Mouse (Mus musculus): ENCODE data around the gene Clec1b. TPM values are rescaled to one million over a fixed set of nuclear protein-coding genes. Genes with fewer than 3 reads are reported as not detected.

The Clec1b gene
- 2.0 TPM in 1 of 2 replicates, not detected in the other for total RNA-seq (2014; fragmentation: Nextera tagmentation)
- total RNA-seq (2017) = 0.21 TPM in 1 of 2 replicates, not detected in the other

DNA sequence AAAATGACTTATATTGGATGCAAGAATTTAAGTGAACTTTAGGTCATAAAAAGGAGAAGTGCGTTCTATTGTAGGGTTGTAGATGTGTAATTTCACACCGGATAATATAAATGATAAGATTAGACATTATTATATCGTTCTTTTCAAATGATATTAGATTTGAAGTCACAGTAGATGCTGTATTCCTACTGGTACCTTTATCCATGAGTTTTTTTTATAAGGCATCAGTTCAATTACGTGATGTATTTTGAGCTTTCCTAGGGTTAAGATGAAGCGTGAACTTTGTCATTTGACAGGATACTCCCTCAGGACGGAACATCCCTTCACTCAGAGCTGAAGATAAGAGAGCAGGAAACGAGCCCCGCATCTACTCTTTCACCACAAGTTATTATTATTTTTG is at the start of gene Clec1b:
TSS of gene Clec1b (plus strand) at position 301 of the 400 bp plus-strand sequence.
- ATAC-seq (replicated peaks; ENCODE audit: poor library complexity, severe bottlenecking) = no peak

DNA sequence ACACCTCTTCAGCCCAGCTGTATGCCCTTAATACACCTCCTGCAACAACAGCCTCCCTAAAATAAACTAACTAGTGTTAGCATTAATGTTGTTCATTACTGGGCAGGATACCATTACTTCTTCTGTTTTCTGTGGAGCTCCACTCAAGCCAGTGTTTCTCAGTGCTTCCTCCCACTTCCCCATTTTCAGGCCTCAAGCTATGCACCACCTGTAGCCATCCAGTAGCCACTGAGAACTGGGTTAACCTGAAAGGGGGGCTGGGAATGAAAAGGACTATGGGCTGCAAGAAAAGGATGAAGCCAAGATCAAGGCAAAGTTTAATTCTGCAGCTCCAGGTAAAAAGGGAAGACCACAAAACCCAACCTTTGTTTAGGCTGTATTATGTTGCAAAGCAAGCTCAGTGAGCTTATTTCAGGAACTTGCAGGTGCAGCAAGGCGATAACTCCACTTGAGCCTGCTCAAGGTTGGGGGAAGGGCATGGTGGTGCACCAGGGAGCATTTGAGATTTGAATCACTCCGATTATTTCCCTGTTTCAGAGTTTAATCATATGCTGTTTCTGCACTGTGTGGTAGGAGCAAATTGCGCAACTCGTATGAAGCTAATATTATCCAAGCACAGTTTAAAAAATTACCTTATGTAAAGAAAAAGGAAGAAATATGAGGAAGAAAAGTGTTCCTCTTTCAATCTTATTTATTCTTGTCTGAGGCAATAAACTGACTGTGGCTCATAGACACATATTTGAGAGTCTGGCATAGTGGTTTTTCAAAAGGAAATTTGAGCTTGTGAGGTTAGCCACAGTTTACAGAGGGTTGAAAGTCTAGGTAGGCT is 47.4 kb upstream of the Clec1b start:
- ATAC-seq (replicated peaks; ENCODE audit: poor library complexity, severe bottlenecking) = peak; percentile 89

DNA sequence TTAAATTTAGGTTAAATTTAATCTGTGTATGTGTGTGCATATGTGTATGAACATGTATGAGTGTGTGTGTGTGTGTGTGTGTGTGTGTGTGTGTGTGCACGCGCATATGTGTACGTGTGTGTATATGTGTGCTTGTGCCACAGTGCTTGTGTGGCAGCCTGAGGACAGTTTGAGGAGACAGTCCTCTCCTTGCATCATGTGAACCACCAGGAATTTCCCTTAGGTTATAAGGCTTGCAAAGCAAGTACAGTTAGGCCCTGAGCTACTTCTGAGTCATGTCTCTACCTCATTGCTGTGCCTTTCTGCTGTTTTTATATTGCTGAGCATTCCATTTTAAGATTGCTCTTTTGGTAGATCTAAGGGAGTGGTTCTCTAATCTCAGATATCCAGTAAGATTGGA is 46.0 kb upstream of the Clec1b start:
- ATAC-seq (replicated peaks; ENCODE audit: poor library complexity, severe bottlenecking) = peak; percentile 40

DNA sequence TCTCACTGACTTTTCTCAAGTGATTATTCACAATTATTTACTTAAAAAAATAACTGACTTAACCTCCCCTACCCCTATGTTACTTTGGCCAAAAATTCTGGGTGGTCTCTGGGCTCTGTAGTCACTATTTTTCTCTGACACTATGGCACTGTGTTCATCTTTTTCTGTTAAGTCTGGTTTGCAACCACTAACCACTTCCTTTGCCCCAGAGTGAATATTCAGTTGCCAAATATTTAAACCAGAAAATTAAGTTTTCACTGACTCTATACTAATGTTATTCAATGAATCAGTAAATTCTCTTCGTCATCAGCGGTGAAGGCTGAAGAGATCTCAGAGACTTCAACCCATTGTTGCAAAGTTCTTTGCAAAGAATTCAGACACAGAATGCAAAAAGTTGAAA is 41.3 kb upstream of the Clec1b start:
- peak; percentile 62 for ATAC-seq (replicated peaks; ENCODE audit: poor library complexity, severe bottlenecking)

DNA sequence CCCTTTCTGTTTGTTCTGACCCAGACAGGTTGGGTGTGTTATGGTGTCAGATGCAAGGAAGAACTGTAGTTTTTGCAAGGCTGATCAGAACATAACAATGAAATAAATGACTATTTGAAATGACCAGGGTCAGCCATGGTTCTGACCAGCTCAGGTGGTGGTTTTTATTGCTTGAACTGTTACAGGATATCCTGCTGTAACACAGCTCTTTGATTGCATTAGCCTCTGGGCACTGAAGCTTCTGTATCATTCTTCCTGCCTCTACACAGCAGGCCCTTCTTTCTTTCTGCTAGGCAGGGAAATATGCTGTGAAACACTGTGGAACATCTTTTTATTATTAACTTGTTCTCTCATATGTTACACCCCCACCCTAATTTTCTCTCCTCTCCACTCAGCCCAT is 40.7 kb upstream of the Clec1b start:
- ATAC-seq (replicated peaks; ENCODE audit: poor library complexity, severe bottlenecking) = peak; percentile 60

DNA sequence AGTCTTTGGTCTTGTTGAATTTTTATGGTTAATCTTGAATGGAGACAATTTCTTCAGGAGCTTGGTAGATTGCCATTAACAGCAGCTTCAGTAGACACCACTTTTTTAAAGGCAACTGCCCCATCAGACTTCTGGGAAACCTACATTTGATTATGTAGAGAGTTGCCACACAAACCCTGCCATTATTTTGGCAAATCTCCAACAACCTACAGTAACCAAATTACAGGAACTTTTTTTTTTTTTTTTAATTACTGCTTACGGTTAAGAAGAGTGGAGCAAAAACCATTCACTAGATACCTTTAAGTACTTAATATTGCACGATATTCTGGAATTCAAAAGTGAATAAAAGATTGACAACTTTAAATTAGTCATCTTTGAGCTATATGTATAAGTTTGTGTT is 37.6 kb upstream of the Clec1b start:
- no peak for ATAC-seq (replicated peaks; ENCODE audit: poor library complexity, severe bottlenecking)

DNA sequence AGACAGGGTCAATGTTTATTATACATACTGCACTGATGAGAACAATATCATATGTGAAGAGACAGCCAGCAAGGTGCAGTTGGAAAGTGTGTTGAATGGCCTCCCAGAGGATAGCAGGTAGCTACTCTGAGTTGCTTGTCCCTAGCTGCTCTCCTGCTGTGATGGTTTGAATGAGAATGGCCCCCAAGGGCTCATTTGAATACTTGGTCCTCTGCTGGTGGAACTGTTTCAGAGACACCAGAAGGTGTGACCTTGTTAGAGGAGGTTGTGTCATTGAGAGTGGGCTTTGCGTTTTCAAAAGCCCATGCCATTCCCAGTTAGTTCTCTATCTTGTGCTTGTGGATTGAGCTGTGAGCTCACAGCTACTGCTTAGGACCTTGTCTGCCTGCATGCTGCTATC is 33.2 kb upstream of the Clec1b start:
- ATAC-seq (replicated peaks; ENCODE audit: poor library complexity, severe bottlenecking) = no peak

DNA sequence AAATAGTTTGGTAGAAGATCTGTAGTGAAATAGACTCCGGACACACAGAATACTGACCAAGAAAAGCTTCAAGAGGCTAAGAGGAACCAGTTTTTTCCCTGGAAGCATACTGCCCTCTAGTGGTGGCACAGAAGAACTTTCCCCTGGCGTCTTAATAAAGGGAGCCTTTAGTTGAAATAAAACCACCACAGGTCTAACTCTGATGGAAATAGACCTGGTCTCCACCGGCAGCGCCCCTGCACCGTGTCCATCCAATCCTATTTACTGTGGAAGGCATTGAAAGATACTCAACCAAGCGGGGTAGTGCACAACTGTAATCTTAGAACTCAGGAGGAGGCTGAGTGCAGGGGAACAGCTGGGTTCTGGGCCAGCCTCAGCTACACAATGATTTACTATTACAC is 31.1 kb upstream of the Clec1b start:
- ATAC-seq (replicated peaks; ENCODE audit: poor library complexity, severe bottlenecking) = peak; percentile 73

DNA sequence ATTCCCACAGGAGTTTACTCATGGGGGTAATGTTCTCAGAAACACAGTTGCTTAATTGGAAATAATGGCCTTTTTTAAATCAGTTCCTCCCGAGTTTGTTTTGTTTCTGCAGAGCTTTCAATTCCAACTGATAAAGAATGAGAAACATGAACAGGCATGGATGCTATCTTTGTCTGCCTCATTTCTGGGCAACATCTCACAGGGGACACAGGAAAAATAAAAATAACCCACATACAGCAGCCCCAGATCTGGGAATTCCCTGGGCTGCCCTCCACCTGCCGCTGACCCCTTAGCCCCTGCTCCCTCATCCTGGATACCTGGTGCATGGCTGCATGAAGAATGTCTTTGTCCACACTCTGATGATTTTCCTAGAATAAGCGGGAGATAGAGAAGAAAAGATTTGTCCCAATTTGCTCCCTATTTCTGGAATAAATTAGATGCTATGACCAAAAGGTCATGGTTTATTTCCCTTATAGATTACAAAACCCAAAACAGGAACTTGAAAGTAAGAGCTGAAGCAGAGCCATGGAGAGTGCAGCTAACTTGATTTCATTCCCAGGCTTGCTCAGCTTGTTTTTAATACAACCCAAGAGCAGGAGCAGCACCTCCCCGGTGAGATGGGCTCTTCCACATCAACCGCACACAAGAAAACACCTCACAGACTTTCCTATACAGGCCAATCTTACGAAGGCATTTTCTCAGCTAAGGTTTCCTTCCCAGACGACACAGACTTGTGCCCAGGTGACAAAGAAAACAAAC is 27.5 kb upstream of the Clec1b start:
- ATAC-seq (replicated peaks; ENCODE audit: poor library complexity, severe bottlenecking) = peak; percentile 78

DNA sequence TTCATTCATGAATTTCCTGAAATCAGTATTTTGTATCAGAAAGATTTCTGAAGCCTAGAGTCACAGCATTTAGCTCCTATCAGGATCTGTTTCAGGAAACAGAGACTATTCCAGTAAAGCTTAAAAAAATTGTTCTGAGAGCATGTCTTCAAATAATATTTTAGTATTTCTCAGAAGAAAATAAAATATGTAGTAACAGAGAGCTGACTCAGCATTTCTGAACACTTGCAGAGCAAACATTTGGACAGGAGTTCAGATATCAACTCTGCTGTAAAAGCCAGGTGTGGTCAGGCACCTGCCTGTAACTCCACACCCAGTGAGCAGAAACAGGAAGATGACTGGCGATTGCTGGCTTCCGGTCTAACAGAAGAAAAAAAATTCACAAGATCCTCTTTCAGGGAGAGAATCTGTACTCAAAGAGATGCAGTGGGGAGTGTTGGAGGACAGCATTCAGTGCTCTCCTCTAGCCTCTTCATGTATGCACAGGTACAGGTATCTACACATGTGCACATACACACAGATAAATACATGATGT is 22.1 kb upstream of the Clec1b start:
- ATAC-seq (replicated peaks; ENCODE audit: poor library complexity, severe bottlenecking) = peak; percentile 97

DNA sequence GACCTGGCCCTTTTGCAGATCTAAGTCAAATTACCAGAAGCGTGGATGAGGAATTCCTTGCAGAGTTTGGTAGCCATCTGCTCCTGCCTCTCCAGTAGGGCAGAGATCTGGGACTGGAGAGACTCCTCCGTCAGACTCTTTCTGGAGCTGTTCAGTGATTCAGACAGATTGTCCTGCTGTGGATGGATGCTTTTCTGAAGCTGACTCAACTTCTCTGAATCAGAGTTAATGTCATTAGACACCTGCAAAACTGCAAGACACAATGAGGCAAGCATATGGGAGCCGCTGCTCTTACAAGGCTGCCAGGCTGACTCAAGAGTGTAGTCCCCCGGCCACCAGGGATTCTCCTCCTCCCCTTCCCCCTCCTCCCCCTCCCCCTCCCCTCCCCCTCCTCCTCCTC is 16.6 kb upstream of the Clec1b start:
- no peak for ATAC-seq (replicated peaks; ENCODE audit: poor library complexity, severe bottlenecking)

DNA sequence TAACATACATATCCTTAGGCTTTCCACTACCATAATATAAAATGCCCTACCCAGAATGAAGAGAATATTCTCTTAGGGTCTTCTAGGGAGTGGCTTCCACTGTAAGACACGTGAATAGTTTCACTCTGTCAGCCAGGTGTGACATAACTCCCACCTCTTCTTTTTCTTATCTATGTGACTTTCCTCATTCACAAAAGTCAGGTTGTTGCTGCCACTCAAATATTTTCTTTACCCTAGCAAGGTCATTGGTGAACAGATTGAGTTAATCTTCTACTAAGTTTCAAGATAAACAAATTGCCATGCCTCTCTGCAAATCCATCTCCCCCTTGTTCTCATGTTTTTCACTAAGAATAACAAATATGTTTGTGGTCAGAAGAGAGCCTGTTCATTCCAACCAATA is 15.4 kb upstream of the Clec1b start:
- ATAC-seq (replicated peaks; ENCODE audit: poor library complexity, severe bottlenecking) = no peak

DNA sequence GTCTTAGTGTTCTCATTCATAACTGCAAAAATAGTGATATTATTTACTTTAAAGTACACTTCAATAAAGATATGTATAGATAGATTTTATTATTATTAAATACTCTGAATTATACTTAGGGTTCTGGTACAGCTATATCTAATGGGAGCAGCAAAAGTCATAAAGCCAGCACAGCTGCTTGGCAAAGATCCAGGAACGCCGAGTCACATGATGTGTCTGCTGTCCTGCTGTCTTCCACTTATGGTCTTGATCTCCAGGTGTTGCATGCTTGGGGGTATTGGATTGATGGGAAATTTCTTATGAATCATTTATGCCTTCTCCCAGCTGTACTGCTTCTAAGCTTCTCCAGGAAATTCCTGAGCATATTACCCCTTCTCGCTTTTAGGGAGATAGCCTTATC is 13.6 kb upstream of the Clec1b start:
- ATAC-seq (replicated peaks; ENCODE audit: poor library complexity, severe bottlenecking) = no peak

DNA sequence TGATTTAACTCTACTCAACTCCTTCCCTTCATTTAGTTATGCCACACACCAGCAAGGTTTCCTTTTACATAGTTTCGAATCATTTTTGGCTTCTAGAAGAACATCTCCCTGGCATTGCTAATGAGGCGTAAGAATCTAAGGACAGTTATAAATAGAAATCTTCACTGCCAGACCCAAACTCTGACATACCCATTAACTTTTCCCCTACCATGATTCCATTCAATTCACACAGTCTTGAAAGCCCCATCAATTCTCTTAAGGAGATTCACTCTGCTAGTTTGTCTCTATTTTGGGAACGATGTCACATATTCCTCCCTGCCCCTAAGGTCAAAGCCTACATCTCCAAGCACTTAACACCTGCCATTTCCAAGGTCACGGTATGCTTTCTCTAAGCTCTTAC is 12.1 kb upstream of the Clec1b start:
- no peak for ATAC-seq (replicated peaks; ENCODE audit: poor library complexity, severe bottlenecking)

DNA sequence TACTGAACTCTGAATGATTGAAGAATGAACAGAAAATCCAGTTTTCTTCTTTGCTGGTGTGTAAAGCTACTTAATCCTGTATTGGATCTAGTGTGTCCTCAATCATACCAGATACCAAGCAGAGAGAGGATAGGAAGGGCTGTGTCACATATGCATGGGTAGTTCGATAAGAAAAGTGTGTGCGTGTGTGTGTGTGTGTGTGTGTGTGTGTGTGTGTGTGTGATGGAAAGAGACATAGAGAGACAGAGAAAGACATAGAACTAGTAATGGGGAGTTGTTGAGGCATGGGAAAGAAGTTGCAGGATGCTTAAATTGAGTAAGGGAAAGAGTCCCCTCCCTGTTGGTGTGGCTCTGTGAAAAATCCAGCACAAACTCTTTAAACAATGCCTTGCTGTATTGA is 11.3 kb upstream of the Clec1b start, which contains the start of gene Clec12b:
TSS of gene Clec12b (minus strand) at position 101 of the 400 bp plus-strand sequence.
- no peak for ATAC-seq (replicated peaks; ENCODE audit: poor library complexity, severe bottlenecking)

DNA sequence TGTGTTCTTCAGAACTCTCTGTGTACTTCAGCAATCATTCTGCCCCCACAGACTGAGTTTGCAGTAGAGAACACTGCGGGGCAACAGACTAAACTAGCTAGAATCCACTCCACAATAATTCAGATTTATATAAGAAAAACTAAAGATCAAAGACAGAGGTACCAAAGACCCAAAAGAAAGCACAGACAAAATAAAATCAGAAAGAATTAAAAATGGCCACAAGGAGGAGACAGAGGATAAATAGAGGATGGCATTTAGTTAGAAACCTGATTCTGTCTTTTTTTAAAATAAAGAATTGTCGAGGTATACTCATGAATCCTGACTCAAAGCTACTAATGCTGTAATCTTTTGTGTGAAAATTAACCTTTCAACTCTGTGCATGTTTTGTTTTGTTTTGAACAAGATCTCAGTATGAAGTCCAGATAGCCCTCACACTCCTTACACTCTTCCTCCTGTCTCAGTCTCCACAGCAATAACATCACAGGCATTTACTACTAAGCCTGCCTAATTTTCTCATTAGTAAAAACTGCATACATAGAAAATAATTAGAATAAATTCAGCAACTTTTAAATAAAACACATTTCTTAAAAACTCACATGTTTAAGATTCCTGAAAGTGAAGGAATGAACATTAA is 3.9 kb upstream of the Clec1b start:
- peak; percentile 42; the same call in 1 of the 2 replicates for ATAC-seq (replicated peaks; ENCODE audit: poor library complexity, severe bottlenecking)

DNA sequence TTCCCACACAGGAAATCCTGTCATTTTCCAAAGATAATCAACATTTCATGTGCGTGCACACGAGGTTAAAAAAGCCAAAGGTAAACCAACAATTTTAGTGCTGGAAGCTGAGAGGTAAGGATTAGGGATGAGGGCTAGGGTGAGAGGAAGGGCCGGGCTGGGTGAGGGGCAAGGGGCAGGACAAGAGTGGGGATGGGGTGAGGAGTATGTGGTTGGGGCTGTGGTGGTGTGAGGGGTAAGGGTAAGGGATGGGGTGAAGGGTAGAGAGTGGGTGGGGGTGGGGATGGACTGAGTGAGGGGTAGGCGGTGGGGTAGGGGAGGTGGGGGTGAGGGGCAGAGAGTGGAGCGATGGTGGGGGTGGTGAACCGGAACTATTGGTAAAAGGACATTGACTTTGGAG is 3.4 kb upstream of the Clec1b start:
- ATAC-seq (replicated peaks; ENCODE audit: poor library complexity, severe bottlenecking) = no peak

DNA sequence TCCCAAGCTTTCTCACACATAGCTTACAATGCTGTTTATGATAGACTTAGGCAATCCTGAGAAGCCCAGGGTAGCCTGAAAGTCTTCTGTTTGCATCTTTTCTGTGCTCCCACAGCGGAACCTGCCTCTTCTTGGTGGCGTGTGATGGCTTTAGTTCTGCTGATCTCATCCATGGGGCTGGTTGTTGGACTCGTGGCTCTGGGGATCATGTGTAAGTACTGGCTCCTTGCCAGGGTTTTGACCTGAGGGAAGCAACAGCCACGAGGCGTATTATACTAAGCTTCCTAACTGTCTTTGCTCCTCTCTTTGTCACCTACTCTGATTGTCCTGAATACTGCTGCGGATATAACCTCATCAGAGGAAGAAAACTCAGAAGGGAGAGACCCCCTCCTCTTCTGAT is 2.8 kb downstream of the Clec1b start:
- ATAC-seq (replicated peaks; ENCODE audit: poor library complexity, severe bottlenecking) = peak; percentile 15; the same call in 1 of the 2 replicates

DNA sequence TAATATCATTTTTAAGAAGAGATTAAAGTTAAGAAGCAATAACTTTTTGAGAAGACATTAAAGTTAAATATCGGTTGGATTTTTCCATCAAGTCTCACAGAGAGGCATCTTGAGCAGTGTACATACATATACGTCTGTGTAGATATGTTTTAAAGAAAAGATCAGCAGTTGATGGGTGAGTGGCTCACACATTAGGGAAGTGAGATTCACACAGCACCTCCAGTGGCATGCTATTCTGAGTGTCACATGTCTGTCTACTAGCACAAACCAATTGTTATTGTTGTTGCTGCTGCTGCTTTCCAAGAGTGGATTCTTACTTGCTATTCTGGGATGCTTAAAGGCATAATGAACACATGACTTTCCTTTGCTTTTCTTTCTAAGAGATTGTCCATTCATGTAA is 5.3 kb downstream of the Clec1b start:
- ATAC-seq (replicated peaks; ENCODE audit: poor library complexity, severe bottlenecking) = peak; percentile 58

DNA sequence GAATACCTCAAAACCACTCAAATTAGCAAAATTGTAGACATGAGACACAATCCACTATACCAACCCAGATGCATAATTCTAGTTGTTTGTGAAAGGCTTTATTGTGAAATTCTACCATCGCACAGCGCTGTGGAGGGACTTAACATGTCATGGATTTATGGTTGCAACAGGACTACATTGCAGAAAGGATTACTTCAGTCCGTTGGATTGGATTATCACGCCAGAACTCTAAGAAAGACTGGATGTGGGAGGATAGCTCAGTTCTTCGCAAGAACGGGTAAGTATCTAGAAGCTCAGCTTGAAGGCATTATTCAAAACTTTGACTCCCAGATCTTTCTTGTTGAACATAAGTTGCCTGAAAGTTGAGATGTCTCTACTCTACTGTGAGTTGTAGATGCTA is 6.3 kb downstream of the Clec1b start:
- peak; percentile 43 for ATAC-seq (replicated peaks; ENCODE audit: poor library complexity, severe bottlenecking)

DNA sequence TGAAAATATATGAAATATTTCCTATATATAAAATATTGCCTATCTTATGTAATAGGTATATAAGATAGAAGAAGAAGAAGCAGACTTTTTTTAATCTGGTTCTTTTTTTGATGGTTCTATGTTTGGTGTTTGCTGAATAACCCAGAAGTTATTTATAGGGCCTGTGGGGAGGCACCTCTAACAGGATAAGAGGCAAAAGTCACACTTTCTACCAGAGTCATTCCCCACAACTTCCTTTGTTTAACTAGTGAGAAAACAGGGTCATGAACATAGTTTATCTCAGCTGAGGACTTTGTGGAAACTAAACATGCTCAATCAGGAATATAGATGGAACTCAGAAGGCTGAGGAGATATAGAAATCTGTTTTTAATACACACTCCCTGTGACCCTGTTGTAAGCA is 8.9 kb downstream of the Clec1b start:
- no peak for ATAC-seq (replicated peaks; ENCODE audit: poor library complexity, severe bottlenecking)
